Mouse (Mus musculus) embryonic fibroblast, embryonic 13.5 days (primary cell): ENCODE results near the gene Mybpc1. TPM values are rescaled to one million over a fixed set of nuclear protein-coding genes. Genes with fewer than 3 reads are reported as not detected.
"Not testable (repeated sequence)": the region's sequence is repeated elsewhere in the genome, so short reads cannot be mapped to it uniquely, and the experiment has no call there.

Experiments used
- H3K27ac ChIP-seq: 2 replicates; pipeline ENCODE4 v1.5.1; 2012; ENCODE audit warnings: low read length, control low read depth, inconsistent platforms; ENCODE audit not compliant: insufficient read depth
- H3K4me1 ChIP-seq: 2 replicates; pipeline ENCODE4 v1.6.1; 2011; ENCODE audit warnings: low read length; ENCODE audit not compliant: control insufficient read depth, insufficient read depth
- H3K4me3 ChIP-seq: 2 replicates; pipeline ENCODE4 v1.5.1; 2011; ENCODE audit warnings: mild to moderate bottlenecking, control low read depth, low read length; ENCODE audit not compliant: insufficient read depth
- CTCF ChIP-seq: IDR thresholded peaks from 2 replicates; pipeline ENCODE4 v1.5.1; 2011; ENCODE audit warnings: mild to moderate bottlenecking, control low read depth, low read length, moderate library complexity, borderline replicate concordance; ENCODE audit not compliant: insufficient read depth
- POLR2A ChIP-seq: IDR thresholded peaks from 2 replicates; pipeline ENCODE4 v1.6.1; 2011; ENCODE audit warnings: low read depth, mild to moderate bottlenecking, control low read depth, low read length, moderate library complexity
- polyA plus RNA-seq: library from polyadenylated mRNA; stranded (reverse); fragments of >200 nt; gene quantifications from 2 replicates; pipeline ENCODE4 v1.2.4, GENCODE M21; 2011; ENCODE audit warnings: low read depth; ENCODE audit not compliant: missing spikeins, insufficient read length

Mybpc1 gene
- polyA plus RNA-seq, 1 experiment: not detected

GRCm38 (mm10) chr10:88496864-88497564, 107.9 kb downstream of the Mybpc1 start:
- no peak for TF ChIP-seq POLR2A
- no peak for TF ChIP-seq CTCF
- Histone ChIP-seq H3K4me3 (no peak overlapping the region), H3K27ac (no peak overlapping the region), H3K4me1 (no peaks in the 10 kb centered on the region; the same call in 1 of the 2 replicates)

GRCm38 (mm10) chr10:88494959-88495587, 109.9 kb downstream of the Mybpc1 start:
- no peak for TF ChIP-seq CTCF
- no peak for TF ChIP-seq POLR2A

GRCm38 (mm10) chr10:88492658-88493057, 112.3 kb downstream of the Mybpc1 start:
- H3K4me3 ChIP-seq: no peak overlapping the region
- TF ChIP-seq POLR2A (no peak), CTCF (no peak)
- no peak overlapping the region for H3K27ac ChIP-seq
- no peaks in the 10 kb centered on the region; the same call in 1 of the 2 replicates for H3K4me1 ChIP-seq

More at GRCm38 (mm10) chr10:88494959-88495587, 109.9 kb downstream of the Mybpc1 start:
- Histone ChIP-seq H3K27ac (no peak overlapping the region), H3K4me3 (no peak overlapping the region), H3K4me1 (no peaks in the 10 kb centered on the region; the same call in 1 of the 2 replicates)

- H3K27ac ChIP-seq: no peak overlapping the region
- H3K4me1 ChIP-seq: no peaks in the 10 kb centered on the region; the same call in 1 of the 2 replicates
- no peak for TF ChIP-seq POLR2A
- no peak for TF ChIP-seq CTCF
- no peak overlapping the region for H3K4me3 ChIP-seq
Measured at GRCm38 (mm10) chr10:88491632-88492031, 113.3 kb downstream of the Mybpc1 start.

GRCm38 (mm10) chr10:88488629-88489028, 116.3 kb downstream of the Mybpc1 start:
- Histone ChIP-seq H3K4me1 (no peaks in the 10 kb centered on the region; the same call in 1 of the 2 replicates), H3K27ac (no peak overlapping the region), H3K4me3 (no peak overlapping the region)
- TF ChIP-seq CTCF (no peak), POLR2A (no peak)

- H3K4me3 ChIP-seq, H3K4me1 ChIP-seq, H3K27ac ChIP-seq: not testable (repeated sequence)
Measured at GRCm38 (mm10) chr10:88482866-88483265, 122.1 kb downstream of the Mybpc1 start.

Other genes starting within 250 kb of the Mybpc1 start
- gene Dram1, start 226.1 kb downstream of the Mybpc1 start, polyA plus RNA-seq: 18.5 and 20.6 TPM in 2 replicates
- 28.7 and 41.1 TPM in 2 replicates for gene Gnptab, start 226.0 kb downstream of the Mybpc1 start, polyA plus RNA-seq
- not detected in 2 replicates for gene Sycp3, start 145.6 kb downstream of the Mybpc1 start, polyA plus RNA-seq
- gene Chpt1, start 101.1 kb downstream of the Mybpc1 start, polyA plus RNA-seq: 46.3 and 92.9 TPM in 2 replicates
- gene Spic, start 79.9 kb upstream of the Mybpc1 start, polyA plus RNA-seq: not detected in 2 replicates
- gene Arl1, start 125.7 kb upstream of the Mybpc1 start, polyA plus RNA-seq: 233 and 246 TPM in 2 replicates
- gene Utp20, start 221.7 kb upstream of the Mybpc1 start, polyA plus RNA-seq: 40.0 and 43.3 TPM in 2 replicates